Mouse (Mus musculus): ENCODE measurements around the gene Spaca9.

Spaca9 gene

DNA sequence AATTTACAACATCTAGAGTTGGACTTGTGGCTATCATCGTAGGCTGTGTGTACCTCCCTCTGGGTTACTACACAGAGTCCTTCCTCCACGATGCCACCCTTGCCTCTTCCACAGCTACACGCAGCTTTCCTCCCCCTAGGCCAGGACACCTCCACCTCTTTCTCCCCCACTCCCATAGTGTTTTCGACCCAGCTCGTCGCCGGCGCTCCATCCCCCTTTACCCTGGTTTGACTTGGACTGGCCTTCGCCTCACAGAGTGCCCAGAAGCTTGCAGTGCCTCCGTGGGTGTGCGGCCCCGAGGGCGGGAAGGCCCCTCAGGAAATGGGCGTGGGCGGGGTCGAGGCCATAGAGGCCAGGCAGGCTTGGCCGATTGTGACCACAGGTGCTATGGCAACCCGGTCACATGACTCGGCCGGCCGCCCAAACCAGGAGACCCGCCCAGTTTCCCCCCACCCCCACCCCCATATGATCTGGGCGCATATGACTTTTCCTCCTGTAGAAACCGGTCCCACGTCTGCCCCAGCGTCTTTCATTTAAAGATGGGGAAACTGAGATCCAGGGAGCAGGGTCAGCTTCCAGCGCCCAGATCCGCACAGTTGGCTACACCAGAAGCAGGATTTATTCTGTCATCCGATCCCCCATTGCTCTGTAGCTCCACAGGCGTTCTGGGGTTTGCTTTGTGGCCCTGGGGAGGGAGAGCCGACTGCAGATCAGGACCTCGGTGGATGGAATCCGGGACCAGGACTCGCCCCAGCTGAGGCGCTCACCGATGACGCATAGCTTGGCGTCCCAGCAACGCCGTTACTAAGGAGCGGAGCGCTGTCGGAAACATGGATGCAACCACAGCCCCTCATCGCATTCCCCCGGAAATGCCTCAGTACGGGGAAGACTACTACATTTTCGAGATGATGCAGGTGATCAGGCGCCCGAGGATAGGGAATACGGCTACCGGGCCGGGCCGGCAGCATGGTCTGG lies at the start of gene Spaca9, which contains the start of gene Ak8:
Spaca9 (minus strand) TSS at position 367 of the 975 bp plus-strand sequence.
Ak8 (plus strand) TSS at position 804 of the 975 bp plus-strand sequence.
- peak; percentile 45 for DNase-seq (ENCODE audit: low spot score)

DNA sequence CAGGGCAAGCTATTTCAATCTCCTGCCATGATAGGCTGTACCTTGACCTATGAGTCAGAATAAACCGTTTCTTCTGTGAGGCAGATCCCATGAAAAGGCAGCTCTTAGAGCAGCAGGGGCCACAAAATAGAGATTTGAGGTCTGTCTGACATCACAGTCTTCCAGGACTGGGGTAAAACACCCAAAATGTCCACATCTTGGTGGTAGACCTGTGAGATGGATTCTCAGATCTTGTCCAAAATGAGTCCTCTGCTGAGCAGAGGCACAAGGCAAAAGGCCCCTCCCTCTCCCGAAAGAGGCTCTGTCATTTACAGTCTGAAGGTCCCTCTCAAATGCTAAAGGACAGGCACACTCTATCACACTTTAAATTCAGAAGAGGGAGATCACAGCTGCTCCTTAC lies 48.2 kb upstream of the Spaca9 start:
- DNase-seq (ENCODE audit: low spot score) = no peak

DNA sequence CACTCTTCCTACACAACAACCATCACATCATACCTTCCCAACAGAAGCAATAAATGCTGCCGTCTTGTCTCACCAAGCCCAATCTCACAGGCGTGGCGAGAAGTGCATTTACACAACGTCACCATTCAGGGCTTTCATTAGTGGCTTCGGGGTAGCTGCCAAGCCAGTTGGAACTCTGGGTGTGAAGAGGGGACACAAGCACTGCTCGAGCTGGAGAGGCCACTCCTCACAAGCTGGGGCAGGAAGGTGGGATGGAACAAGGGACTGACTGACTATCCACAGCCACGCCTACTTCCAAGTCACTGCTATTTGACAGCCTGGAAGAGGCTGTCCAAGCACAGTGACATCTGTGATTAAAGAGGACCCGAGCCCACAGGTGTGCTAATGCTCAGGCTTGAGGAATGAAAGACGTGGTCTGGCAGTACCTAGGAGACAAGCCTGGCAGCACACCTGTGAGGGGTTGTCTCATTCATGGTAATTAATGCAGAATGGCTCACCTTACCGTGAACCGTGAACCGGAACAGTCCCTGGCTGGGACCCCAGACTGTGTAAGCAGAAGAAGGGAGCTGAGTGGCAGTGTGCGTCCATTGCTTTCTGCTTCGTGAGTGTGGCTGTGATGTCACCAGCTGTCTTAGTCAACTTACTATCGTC lies 47.3 kb upstream of the Spaca9 start:
- no peak for DNase-seq (ENCODE audit: low spot score)

DNA sequence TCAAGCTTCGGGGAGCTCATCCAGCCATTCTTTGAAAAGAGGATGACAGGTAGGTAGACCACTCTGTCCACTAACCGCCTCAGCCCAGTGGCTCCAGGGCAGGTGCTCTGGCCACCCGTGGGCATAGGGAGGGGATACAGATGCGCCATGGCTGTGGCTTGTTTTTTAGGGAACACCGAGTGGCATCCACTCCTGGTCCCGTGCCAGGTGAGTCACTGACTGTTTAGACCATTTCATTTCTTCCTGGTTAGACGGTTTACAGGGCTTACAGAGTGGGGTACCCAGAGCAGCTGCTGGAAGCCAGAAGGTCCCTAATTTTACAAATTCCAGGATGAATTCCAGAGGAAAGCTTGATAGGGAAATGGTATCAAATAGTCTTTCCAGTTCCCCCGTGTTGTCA lies 43.2 kb upstream of the Spaca9 start:
- DNase-seq (ENCODE audit: low spot score) = no peak

DNA sequence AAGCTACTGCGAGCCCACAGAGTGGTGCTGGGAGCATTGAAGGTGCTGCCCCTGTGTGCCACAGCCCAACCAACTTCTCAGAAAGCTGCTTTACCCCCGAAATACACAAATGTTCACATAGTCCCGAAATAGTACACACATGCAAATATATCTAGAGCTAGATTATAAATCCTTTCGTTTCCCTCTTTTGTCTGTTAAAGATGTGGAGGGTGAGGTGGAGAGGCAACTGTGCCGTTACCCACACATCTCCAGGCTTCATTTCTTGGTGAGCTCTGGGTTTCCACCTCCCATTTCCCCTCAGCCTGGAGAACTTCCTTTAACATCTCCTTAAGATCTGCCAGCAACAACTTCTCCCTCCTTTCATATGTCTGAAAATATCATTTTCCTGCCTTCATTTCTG lies 40.6 kb upstream of the Spaca9 start:
- no peak for DNase-seq (ENCODE audit: low spot score)

DNA sequence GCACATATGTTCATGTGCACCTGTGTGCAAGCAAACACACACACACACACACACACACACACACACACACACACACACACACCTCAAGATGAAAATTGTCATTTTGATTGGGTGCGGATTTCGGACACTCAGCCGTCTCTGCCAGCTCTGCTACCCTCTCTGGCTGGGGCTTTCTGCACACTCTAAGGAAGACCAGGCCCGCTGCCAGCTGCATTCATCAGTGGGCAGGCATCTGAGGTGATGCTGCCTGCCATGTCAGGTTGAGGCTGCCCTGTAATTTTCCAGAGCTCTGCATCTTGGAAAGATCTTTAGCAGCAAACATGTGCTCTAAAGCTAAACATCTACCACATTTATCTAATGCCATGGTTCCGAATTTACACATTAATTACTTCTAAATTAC lies 37.6 kb upstream of the Spaca9 start:
- no peak for DNase-seq (ENCODE audit: low spot score)

DNA sequence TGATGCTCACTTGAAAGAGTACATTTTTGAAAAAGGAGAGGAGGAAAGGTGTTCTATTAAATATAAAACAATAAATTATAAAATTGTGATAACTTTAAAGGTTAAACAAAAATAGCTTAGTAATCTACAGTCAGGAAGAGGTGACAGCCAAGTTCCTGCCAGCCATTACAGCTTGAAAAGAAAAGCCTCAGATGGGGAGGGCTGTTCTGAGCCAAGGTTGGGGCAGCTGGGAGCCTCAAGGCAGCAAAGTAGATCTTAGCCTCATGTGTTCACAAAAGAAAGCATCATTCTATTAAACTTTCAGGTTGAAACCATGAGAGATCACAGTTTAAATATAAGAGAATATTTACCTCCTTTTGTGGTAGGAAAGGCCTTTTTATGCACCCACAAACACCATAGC lies 31.1 kb upstream of the Spaca9 start:
- DNase-seq (ENCODE audit: low spot score) = no peak

DNA sequence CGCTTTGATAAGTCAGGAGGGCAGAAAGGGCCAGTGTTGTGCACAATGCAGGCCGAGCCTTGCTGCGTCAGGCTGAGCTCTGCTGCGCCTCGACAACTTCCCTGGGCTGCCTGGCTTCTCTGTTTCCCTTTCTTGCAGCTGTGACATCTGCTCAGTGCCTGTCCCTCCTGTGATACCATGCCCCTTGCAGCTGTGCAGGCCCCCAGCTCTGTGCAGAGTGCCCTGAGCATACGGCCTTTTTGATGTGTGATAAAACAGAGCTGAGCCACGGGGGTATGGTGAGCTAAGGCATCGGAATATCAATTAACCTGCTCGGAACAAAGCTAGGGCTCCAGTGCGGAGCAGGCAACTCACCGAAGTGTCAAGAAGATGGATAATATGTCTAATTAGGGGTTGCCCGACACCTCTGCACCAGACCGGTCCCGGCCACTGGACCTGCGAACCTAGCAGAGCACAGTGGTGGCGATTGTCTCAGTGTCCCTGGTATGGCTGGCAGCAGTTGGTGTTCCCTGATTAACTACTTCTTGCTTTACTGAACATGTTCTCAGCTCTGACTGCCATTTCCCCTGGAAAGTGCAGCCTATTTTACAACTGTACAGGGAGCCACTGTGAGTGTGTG lies 28.4 kb upstream of the Spaca9 start:
- DNase-seq (ENCODE audit: low spot score) = no peak

DNA sequence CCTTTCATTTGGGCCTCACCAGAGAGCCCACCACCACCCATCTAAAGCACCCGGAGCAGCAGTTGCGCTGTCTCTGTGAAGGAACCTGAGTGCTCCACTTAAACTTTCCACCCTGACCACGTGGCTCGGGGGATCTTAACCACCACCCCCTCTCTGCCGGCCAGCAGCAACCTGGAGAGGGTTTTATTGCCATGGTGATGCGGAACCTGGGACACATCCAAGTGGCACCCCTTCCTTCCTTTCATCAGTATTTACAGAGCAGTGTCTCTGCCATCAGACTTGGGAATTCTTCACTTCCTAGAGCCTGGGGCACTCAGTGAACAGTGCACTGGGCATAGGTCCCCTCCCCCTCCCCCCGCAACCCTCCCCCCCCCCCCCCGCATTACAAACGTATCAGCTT lies 24.4 kb upstream of the Spaca9 start:
- no peak for DNase-seq (ENCODE audit: low spot score)

DNA sequence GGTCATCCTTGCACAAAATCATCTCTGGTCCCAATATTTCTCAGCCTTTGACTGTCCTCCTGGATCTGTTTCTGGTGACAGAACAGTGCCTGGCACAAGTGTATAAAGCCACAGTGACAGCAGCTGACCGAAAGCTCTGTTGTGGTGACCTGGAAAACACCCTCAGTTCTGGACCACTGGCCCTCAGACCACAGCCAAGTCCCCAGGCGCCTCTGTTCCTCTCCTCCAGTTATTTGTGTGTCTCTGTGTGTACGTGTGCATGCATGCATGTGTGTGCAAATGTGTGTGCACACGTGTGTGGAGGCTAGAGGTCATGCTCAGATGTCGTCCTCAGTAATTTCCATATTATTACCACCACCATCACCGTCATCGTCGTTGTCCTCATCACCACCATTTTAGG lies 22.9 kb upstream of the Spaca9 start:
- no peak for DNase-seq (ENCODE audit: low spot score)

DNA sequence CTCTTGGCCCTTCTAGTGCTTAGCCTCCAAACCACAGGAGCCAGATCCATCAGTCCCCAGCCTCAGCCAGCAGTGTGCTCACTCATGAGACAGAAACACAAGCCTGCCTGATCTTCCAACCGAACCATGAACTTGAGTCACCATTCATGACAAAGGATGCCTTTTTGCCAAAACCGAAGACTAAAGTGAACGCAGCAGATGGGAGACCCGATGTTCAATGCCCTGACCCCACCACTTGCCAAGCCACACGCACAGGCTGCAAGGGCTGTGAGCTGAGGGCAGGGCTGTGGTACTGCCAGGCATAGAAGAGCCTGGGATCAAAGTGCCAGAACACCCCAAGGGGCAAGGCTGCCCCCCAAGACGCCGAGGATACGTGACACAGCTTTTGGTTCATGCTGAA lies 13.5 kb upstream of the Spaca9 start:
- no peak for DNase-seq (ENCODE audit: low spot score)

DNA sequence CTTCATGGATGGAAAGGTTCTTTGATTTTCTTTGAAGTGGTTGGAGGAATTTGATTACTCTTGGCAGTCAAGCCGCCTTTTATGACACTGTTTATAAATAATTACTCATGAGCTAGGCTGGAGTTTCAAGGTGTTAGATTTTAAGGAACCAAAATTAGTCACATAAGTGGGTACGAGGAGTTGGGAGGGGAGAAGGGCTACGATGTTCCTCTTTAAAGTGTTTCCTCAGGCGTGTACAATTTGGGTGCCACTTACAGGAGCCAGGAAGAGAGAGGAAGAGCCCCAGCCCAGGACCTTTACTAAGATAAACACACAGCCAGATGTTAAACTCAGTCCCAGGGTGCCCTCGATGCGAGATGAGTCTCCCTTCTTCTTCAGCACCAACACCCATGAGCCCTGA lies 7.3 kb upstream of the Spaca9 start:
- DNase-seq (ENCODE audit: low spot score) = no peak

DNA sequence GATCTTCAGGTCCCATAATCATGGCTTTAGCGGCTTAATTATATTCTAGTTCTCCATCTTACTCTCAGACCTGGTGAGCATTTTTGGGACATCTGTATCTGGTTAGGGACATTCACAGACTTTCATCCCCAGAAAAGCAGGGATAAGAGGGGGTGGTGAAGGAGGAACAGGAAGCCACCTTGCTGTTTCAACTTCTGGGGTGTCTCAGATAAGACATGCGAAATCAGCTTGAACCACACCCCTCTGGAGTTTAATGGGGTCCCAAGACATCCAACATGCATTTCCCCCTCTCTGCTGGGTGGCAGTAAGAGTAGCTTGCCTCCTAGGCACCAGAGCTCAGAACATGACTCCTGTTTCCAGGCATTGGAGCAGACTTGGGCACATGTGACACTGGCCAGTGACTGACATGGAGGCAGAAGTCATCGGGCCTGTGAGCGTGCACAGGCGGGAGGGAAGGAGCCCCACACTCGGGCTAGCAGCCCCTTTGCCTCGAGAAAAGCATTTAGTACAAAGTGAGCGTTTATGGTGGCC lies 6.6 kb upstream of the Spaca9 start:
- DNase-seq (ENCODE audit: low spot score) = no peak

DNA sequence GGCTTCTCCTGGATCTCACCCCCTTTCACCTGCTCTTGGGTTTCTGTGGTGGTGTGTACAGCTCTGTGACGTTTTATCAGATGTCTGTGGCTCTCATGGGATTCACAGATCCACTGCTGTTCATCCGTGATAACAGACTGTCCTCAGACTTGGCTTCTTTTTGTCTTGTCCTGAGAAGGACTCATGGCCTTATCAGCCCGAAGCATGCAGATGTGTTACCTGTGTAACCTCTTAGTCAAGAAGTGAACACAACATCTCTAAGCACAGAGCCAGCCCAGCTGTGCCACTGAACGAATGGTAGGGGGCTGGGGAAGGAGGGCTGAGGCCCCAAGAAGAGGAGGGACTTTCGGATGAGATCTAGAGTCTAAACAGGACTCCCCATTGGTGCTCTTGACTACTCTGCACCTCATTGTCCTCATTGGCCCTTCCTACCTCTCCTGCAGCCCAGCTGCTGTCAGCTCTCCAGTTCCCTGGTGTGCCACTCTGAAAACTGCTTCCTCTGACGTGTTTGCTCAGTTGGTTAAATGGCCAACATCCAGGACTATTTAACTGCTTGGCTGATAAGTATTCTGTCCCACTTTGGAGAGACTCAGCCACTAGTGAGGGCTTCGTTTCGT lies 2.2 kb upstream of the Spaca9 start:
- DNase-seq (ENCODE audit: low spot score) = no peak

DNA sequence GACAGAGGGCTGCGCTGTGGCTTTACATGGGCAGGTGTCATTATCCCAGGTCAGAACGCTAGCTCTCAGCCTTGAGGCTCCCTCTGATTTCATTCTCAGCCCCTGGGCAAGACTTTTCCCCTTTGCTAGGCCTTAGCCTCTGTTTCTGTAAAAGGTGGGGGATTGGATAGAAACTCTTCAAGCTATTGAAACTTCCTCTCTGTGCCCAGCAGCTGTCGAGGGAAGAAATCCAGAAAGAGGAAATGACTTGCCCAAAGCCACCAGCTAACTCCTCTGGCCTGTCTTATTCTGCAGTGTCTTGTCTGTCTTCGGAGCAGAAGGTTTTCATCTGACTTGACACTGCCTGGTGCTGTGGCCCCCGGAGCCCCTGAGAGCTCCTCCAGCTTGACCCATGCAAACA lies 961 bp downstream of the Spaca9 start:
- DNase-seq (ENCODE audit: low spot score) = no peak

DNA sequence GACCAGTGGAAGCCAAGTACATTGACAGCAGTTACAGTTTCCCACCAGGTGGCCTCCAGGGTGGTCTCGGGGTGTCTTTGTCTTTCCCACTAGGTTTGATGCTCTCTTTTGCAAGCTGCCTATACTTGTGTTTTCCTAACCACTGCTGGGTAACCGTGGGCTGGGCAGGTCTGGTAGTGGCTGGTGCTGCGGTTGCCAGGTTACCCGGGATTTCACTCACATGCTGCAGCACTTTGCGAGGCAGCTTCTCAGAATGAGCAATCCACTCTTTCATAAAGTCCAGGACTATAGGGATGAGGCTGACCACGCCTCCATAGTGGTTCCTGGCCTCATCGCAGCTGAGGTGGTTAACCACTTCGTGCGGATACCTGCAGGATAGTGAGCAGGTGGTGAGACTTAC lies 6.8 kb downstream of the Spaca9 start:
- no peak for DNase-seq (ENCODE audit: low spot score)

DNA sequence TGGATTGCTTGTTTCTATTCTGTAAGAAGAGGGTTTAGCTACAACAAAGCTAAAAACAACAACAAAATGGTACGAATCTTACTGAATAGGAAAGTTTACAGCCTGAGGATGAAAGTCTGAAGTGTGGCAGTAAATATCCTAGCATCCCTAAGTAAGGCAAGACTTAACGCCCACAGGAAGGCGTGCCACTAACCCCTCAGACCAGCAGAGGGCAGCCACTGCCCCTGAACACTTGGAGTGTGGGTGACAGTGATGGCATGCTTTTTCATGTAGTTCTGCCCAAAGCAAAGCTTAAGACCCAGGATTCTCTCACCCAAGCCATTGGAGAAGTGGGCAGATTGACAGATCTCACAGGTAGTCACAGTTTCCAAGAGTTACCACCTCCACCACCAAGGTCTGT lies 11.1 kb downstream of the Spaca9 start:
- DNase-seq (ENCODE audit: low spot score) = peak; percentile 26

DNA sequence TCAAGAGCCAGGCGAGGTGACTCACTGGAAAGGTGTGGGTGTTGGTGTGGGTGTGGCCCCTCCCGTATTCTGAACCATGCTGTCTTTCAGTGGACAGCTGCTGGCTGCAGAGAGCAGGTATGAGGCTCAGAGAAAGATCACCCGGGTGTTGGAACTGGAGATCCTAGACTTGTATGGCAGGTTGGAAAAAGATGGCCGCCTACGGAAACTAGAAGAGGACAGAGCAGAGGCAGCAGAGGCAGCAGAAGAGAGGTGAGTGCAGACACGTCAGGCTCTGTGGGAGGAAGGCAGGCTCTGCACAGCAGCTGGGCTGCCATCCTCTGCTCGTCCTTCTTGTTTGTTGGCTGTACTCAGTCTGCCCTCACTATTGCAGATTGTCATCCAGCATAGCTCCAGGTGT lies 13.6 kb downstream of the Spaca9 start:
- no peak for DNase-seq (ENCODE audit: low spot score)

DNA sequence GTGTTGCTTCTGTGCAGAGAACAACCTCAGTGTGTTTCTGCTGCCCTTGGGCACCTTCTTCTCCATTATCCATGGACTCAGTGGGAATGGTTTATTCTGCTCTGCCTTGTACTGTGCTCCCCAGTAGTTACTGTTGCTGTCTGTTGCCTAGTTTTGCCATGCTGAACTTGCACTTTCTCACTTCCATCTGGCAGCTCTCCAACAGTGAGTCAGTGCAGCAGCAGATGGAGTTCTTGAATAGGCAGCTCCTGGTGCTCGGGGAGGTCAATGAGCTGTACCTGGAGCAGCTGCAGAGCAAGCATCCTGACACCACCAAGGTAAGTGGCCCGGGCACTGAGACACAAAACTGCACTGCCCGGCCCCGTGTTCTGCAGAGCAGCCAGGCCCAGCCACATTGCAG lies 17.8 kb downstream of the Spaca9 start:
- peak; percentile 68 for DNase-seq (ENCODE audit: low spot score)

DNA sequence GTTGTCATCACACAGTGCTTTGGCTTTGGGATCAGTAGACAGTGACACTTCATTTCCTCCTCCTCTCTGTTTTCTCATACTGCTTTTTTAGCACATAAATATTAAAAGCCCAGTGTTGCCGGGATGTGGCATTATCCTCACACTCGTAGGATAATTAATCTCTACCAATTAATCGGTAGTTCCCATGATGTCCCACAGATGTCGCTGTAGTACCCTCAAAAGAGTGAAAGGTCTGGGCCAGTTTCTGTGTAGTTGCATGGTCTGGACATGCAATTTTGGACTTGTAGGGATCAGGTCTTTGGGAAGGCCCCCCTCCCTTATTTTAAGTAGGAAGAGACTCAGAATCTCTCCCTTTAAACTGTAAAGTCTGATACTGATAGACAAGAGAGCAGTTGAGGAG lies 18.8 kb downstream of the Spaca9 start:
- DNase-seq (ENCODE audit: low spot score) = peak; percentile 15

DNA sequence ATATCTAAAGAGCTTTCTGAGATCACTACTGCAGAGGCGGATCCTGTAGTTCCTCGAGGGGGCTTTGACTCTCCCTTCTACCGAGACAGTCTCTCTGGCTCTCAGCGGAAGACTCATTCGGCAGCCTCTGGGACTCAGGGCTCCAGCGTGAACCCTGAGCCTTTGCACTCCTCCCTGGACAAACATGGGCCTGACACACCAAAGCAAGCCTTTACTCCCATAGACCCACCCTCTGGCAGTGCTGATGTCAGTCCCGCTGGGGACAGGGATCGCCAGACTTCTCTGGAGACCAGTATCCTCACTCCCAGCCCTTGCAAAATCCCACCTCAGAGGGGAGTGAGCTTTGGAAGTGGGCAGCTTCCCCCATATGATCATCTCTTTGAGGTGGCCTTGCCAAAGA lies 23.5 kb downstream of the Spaca9 start:
- no peak for DNase-seq (ENCODE audit: low spot score)

DNA sequence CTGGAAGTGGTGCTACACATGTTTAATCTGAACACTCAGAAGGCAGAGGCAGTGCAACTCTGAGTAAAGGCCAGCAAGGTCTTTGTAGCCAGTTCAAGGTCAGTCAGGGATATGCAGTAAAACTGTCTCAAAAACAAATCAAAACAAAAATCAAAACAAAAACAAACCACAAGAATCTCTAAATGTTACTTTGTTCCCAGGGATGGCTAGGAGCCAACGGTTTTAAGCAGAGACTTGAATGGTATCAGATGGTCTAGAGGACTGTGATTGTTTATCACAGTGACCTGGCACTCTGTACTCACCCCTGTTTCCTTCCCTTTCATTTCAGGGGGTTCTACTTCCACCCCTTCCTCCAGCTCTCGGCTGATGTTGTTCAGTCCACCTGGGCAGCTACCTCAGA lies 28.1 kb downstream of the Spaca9 start:
- DNase-seq (ENCODE audit: low spot score) = no peak
